Mouse (Mus musculus): ENCODE measurements at regions not wholly inside any gene's neighbourhood (a gene's known extent, or its start where the extent isn't known, plus 50 kb on each side); places are given as distances from the start of the nearest gene placed in this dataset.
"Not testable (repeated sequence)": the region's sequence is repeated elsewhere in the genome, so short reads cannot be mapped to it uniquely, and the experiment has no call there.

GRCm38 (mm10) chr12:15146398-15146797 is 670.3 kb downstream of the Trib2 start:
- no peak for DNase-seq (ENCODE audit: extremely low read depth, insufficient read length, low spot score)

- no peak for DNase-seq (ENCODE audit: extremely low read depth, insufficient read length, low spot score)
Observed at GRCm38 (mm10) chr12:15137039-15137438, 679.7 kb downstream of the Trib2 start.

- DNase-seq (ENCODE audit: extremely low read depth, insufficient read length, low spot score): no peak
Observed at GRCm38 (mm10) chr12:15124179-15124578, 692.5 kb downstream of the Trib2 start.

GRCm38 (mm10) chr12:15122586-15123212 is 694.0 kb downstream of the Trib2 start:
- DNase-seq (ENCODE audit: extremely low read depth, insufficient read length, low spot score): no peak

- DNase-seq (ENCODE audit: extremely low read depth, insufficient read length, low spot score): no peak
Observed at GRCm38 (mm10) chr12:15115556-15115955, 701.2 kb downstream of the Trib2 start.

- no peak for DNase-seq (ENCODE audit: extremely low read depth, insufficient read length, low spot score)
Observed at GRCm38 (mm10) chr12:15114793-15115192, 701.9 kb downstream of the Trib2 start.

- no peak for DNase-seq (ENCODE audit: extremely low read depth, insufficient read length, low spot score)
Observed at GRCm38 (mm10) chr12:15111049-15111448, 705.7 kb downstream of the Trib2 start.

- DNase-seq (ENCODE audit: extremely low read depth, insufficient read length, low spot score): no peak
Observed at GRCm38 (mm10) chr12:15104876-15105275, 711.8 kb downstream of the Trib2 start.

GRCm38 (mm10) chr12:15078615-15079014 is 738.1 kb downstream of the Trib2 start:
- no peak for DNase-seq (ENCODE audit: extremely low read depth, insufficient read length, low spot score)

GRCm38 (mm10) chr12:15064351-15064750 is 752.4 kb downstream of the Trib2 start:
- DNase-seq (ENCODE audit: extremely low read depth, insufficient read length, low spot score): no peak

- no peak for DNase-seq (ENCODE audit: extremely low read depth, insufficient read length, low spot score)
Observed at GRCm38 (mm10) chr12:15051387-15051786, 765.3 kb downstream of the Trib2 start.

GRCm38 (mm10) chr12:15043264-15043663 is 773.5 kb downstream of the Trib2 start:
- no peak for DNase-seq (ENCODE audit: extremely low read depth, insufficient read length, low spot score)

GRCm38 (mm10) chr12:15011091-15011490 is 805.6 kb downstream of the Trib2 start:
- no peak for DNase-seq (ENCODE audit: extremely low read depth, insufficient read length, low spot score)

GRCm38 (mm10) chr12:15002401-15002800 is 814.3 kb downstream of the Trib2 start:
- DNase-seq (ENCODE audit: extremely low read depth, insufficient read length, low spot score): not testable (repeated sequence)
